Mouse (Mus musculus) testis, adult 2 months (tissue): ENCODE measurements around the gene Ak4.

Experiments used
- CTCF ChIP-seq: fragments of 200-500 bp; IDR thresholded peaks from 2 replicates; pipeline ENCODE4 v1.5.1; 2012; ENCODE audit warnings: low read depth, mild to moderate bottlenecking, inconsistent platforms, low read length, moderate library complexity; ENCODE audit not compliant: control insufficient read depth, insufficient read depth, insufficient replicate concordance
- POLR2A ChIP-seq: fragments of 200-500 bp; IDR thresholded peaks from 2 replicates; pipeline ENCODE4 v1.6.1; 2012; ENCODE audit warnings: low read depth, mild to moderate bottlenecking, inconsistent platforms, low read length, moderate library complexity; ENCODE audit not compliant: control insufficient read depth

- no peak for TF ChIP-seq CTCF
- no peak for TF ChIP-seq POLR2A
These were observed 87.3 kb downstream of the Ak4 start for GRCm38 (mm10) chr4:101506372-101506771.
